Mouse (Mus musculus): Measurements from ENCODE around the gene Gm21409.
"Not testable (repeated sequence)": the region's sequence is repeated elsewhere in the genome, so short reads cannot be mapped to it uniquely, and the experiment has no call there.

Gene Gm21409

DNA sequence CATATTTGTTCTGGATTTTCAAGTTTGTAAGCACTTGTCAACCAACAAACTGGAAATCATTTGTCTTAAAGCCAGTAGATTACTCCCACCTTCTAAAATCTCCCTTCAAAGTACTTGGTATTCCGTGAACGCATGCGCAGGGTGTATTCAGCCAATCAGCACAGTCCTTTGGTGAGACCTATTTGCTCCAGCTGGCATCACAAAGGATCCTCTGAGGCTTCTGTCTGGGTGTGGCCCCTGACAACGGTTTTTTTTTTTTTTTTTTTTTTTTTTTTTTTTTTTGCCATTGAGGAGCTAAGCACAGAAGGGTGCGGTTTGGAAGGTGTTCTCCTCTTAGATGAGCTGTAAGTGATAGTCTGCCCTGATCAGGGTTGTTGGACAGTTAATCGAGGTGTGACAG is at the start of gene Gm21409:
Gene Gm21409, plus strand, starts transcription at position 301 of the 400 bp plus-strand sequence.
- DNase-seq (ENCODE audit: low read depth): not testable (repeated sequence)
